Mouse (Mus musculus): ENCODE data around the gene Gng7. TPM values are rescaled to one million over a fixed set of nuclear protein-coding genes. Genes with fewer than 3 reads are reported as not detected.
A peak's percentile ranks its signal among the peaks of the same experiment; 100 is the strongest.

Gene Gng7
- polyA plus RNA-seq, 1 experiment from 2014 or later = 4.3 TPM

DNA sequence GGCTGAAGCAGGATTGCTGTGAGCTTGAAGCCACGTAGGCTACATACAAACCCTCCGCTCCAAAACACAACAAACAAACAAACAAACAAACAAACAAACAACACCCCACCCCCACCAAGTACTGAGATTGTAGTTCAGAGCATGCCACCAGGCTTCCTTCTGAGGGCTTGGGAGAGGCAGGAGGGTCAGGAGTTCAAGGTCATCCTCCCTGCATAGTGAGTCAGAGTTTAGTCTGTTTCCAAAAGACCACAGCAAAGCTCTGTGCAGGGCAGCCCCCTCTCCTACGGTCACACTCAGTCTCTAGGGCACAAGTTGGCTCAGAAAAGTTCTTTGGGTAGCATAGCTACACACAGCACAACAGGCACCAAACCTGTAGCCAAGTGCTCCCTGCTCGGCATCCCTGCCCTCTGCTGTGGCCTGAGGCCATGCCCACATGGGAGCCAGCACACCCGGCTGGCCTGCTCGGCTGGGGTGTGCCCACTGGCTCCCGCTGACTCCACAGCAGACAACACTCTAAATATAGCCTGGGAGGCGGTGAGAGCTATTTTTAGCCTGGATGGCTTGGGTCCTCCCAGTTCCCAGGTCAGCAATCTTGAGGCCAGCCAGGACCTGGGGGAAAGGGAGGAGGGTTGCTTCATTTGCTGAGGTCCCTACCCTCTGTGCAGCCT is 74.3 kb downstream of the Gng7 start:
- 46% methylated on average over 8 of the region's 8 CpGs for WGBS
- Histone ChIP-seq H3K9me3 (replicated peaks) (no peaks in the 10 kb centered on the region), H3K4me1 (peaks cover 65% of the 10 kb centered on the region), H3K4me3 (peak overlapping the region; percentile 49), H3K27me3 (ENCODE audit: low read depth, poor library complexity, severe bottlenecking) (peaks cover 38% of the 10 kb centered on the region), H3K27ac (peak overlapping the region; percentile 72), H3K36me3 (no peaks in the 10 kb centered on the region)
- no peak for DNase-seq (ENCODE audit: low spot score)

DNA sequence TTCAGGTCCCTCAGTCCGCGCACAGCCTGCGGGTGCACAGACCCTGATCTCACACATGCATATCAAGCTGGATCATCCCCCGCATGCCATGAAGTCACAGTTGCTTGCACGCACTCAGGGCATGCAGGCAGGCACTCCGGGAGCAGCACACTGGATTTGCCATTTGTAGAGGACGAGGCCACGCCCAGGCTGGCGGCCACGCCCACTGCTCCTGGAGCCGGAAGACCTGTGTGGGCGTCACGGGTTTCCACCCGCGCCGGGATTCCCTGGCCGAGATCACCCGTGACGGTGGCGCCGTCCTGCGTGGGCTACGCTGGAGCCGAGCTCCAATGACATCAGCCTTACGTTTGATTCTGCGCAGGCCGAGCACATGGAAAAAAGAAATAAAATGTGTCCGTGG is 75.1 kb downstream of the Gng7 start:
- peak overlapping the region; percentile 49 for H3K4me3 ChIP-seq
- peaks cover 45% of the 10 kb centered on the region for H3K27me3 ChIP-seq (ENCODE audit: low read depth, poor library complexity, severe bottlenecking)
- no peaks in the 10 kb centered on the region for H3K36me3 ChIP-seq
- H3K4me1 ChIP-seq = peaks cover 71% of the 10 kb centered on the region
- 8% methylated on average over 28 of the region's 28 CpGs for WGBS
- H3K27ac ChIP-seq = peak overlapping the region; percentile 72
- peak; percentile 83 for DNase-seq (ENCODE audit: low spot score)
- H3K9me3 ChIP-seq (replicated peaks) = no peaks in the 10 kb centered on the region

DNA sequence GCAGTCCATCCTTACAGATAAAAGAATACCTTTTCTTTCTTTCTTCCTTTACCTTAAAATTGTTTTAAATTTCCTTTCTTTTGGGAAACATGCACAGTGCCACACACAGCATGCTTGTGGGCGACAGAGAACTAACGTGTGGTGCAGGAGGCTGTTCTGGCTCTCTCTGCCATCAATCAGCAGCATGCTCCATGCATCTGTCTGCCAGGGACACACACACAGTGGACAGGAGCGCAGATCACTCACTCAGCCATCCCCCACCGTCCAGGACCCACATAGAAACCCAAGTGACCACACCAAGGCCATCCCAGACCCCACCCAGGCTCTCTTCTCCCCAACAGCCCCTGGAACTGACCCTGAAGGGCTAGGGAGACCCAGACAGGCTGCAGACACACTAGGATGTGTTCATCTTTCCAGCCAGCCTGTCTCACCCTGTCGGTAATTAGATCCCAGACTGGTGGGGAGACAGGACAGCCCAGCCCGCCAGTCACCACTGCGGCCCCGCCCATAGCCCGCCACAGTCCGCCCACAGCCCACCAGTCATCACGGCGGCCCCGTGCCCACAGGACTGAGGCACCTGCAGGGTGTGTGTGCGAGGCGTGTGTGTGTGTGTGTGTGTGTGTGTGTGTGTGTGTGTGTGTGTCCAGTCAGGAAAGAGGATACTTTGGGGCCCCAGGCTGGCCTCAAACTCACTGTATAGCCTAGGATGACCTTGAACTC is 75.8 kb downstream of the Gng7 start:
- Histone ChIP-seq H3K27me3 (ENCODE audit: low read depth, poor library complexity, severe bottlenecking) (peaks cover 52% of the 10 kb centered on the region), H3K4me3 (peak overlapping the region; percentile 49), H3K36me3 (no peaks in the 10 kb centered on the region), H3K9me3 (replicated peaks) (no peaks in the 10 kb centered on the region), H3K4me1 (peaks cover 78% of the 10 kb centered on the region), H3K27ac (peak overlapping the region; percentile 72)
- DNase-seq (ENCODE audit: low spot score) = peak; percentile 65
- WGBS = 13% methylated on average over 14 of the region's 15 CpGs

DNA sequence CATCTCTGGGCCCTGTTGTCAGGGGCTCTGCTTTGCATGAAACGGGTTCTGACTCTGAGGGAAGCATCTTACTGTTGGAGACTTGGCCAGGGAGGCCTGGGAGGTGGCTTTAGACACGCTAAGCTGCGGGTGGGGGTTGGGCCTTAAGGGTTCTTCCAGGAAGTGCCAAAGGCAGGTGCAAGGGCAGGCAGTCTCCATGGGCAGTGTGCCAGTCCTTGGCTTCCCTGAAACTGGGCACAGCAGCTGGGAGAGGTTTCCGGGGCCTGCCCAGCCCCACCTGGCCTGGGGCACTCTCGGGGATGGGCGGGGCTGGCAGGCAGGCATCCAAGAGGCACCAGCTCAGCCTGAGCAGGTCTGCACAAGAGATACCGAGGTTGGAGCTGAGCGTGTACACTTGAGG is 77.1 kb downstream of the Gng7 start:
- DNase-seq (ENCODE audit: low spot score) = no peak
- Histone ChIP-seq H3K36me3 (no peaks in the 10 kb centered on the region), H3K4me1 (peaks cover 85% of the 10 kb centered on the region), H3K27me3 (ENCODE audit: low read depth, poor library complexity, severe bottlenecking) (peaks cover 66% of the 10 kb centered on the region), H3K9me3 (replicated peaks) (no peaks in the 10 kb centered on the region), H3K4me3 (peak overlapping the region; percentile 6; the same call in 1 of the 2 replicates), H3K27ac (peak overlapping the region; percentile 92)
- 38% methylated on average over 8 of the region's 8 CpGs for WGBS

DNA sequence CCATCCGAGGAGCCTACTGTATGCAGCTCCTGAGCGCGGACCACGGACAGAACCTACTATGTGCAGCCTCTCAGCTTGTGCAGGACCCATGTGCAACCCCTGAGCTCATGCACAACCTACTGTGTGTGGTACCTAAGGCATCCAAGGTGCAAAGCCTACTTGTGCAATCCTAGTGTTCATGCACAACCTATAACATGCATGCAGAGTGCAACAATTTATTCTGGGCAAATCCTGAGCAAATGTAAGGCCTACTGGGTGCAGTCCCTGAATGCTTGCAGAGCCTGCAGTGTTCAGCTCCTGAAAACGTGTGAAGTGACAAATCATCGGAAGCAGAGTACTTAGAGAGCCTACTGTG is 78.0 kb downstream of the Gng7 start:
- Histone ChIP-seq H3K4me1 (peaks cover 94% of the 10 kb centered on the region), H3K36me3 (no peaks in the 10 kb centered on the region), H3K9me3 (replicated peaks) (no peaks in the 10 kb centered on the region), H3K27me3 (ENCODE audit: low read depth, poor library complexity, severe bottlenecking) (peaks cover 74% of the 10 kb centered on the region), H3K27ac (peak overlapping the region; percentile 92), H3K4me3 (peak overlapping the region; percentile 58)
- no peak for DNase-seq (ENCODE audit: low spot score)
- 19% methylated on average over 6 of the region's 6 CpGs for WGBS

DNA sequence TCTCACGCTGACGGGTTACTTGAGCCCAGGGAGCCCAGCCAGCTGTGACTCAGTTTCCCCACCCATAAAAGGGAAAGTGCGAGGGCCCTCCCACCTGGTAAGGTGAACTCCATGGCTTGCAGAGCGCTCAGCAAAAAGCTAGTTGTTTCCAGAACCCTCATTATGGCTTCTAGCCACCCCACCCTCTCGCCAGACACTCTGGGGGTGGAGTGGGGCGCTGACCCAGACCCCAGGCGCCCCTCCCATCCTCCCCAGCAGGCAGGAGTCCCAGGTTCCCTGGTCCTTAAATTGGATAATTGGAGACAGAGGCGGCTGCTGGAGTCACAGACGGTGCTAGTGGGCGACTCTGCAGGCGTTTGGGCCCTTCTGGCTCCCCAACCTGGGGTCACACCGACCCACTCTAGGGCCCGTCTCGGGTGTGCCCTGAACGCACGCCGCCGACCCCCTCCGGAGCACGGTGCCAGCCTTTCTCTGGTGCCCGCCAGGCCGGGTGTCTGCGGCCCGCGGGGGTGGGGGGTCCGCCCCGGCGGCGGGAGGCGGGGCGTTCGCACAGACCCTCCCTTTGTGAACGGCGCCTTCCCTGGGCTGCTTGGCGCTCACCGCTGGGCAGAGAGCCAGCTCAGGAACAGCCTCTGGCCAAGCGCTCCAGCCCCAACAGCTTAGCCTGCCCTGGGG is 78.5 kb downstream of the Gng7 start:
- H3K36me3 ChIP-seq = no peaks in the 10 kb centered on the region
- peaks cover 97% of the 10 kb centered on the region for H3K4me1 ChIP-seq
- peak overlapping the region; percentile 58 for H3K4me3 ChIP-seq

DNA sequence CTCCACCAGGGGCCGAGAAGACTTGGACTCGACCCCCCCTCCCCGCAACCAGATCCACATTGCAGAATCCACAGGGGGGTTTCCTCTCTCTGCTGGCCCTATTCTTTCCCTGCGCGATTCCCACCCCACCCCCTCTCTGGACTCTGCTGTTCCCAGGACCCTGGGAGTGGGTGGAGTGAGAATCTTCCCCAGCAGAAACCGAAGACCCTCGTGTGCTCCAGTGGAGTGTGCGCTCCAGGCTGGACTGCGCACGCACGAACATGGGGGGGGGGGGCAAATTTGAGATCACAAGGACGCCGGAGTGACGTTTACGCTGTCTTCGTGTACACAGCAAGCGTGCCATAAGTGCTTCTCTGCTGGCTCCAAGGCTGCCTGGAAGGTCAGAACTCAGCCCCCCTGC is 79.0 kb downstream of the Gng7 start:
- H3K27ac ChIP-seq = peak overlapping the region; percentile 92
- peak; percentile 45 for DNase-seq (ENCODE audit: low spot score)

More for the DNA sequence above, 78.5 kb downstream of the Gng7 start:
- peaks cover 79% of the 10 kb centered on the region for H3K27me3 ChIP-seq (ENCODE audit: low read depth, poor library complexity, severe bottlenecking)
- 2% methylated on average over 37 of the region's 37 CpGs for WGBS
- DNase-seq (ENCODE audit: low spot score) = peak; percentile 79
- no peaks in the 10 kb centered on the region for H3K9me3 ChIP-seq (replicated peaks)
- peak overlapping the region; percentile 92 for H3K27ac ChIP-seq

DNA sequence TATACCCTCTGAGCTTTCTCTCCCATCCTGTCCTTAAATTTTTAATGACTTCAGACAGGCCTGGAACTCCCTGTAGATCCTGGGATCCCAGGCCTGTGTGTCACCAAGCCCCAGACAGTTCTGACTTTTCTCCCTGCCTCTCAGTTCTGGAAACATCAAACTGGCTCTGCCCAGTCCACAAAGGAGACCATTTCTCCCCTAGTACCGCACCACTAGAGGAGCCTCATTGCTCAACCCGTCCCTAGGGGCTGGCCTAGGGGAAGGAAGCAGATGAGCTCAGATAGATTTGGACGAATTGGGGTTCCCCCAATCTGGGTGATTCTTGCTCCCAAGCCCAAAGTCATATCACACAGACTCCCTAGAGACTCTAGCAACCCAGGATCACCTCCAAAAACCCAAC is 79.5 kb downstream of the Gng7 start:
- no peaks in the 10 kb centered on the region for H3K9me3 ChIP-seq (replicated peaks)
- H3K36me3 ChIP-seq = no peaks in the 10 kb centered on the region
- H3K4me1 ChIP-seq = peaks cover 97% of the 10 kb centered on the region
- peak overlapping the region; percentile 92 for H3K27ac ChIP-seq
- peaks cover 90% of the 10 kb centered on the region for H3K27me3 ChIP-seq (ENCODE audit: low read depth, poor library complexity, severe bottlenecking)
- DNase-seq (ENCODE audit: low spot score) = no peak
- H3K4me3 ChIP-seq = peak overlapping the region; percentile 58
- 9% methylated on average over 3 of the region's 3 CpGs for WGBS

More for the DNA sequence above, 79.0 kb downstream of the Gng7 start:
- Histone ChIP-seq H3K36me3 (no peaks in the 10 kb centered on the region), H3K9me3 (replicated peaks) (no peaks in the 10 kb centered on the region), H3K4me3 (peak overlapping the region; percentile 58), H3K4me1 (peaks cover 97% of the 10 kb centered on the region), H3K27me3 (ENCODE audit: low read depth, poor library complexity, severe bottlenecking) (peaks cover 85% of the 10 kb centered on the region)
- 9% methylated on average over 17 of the region's 17 CpGs for WGBS

DNA sequence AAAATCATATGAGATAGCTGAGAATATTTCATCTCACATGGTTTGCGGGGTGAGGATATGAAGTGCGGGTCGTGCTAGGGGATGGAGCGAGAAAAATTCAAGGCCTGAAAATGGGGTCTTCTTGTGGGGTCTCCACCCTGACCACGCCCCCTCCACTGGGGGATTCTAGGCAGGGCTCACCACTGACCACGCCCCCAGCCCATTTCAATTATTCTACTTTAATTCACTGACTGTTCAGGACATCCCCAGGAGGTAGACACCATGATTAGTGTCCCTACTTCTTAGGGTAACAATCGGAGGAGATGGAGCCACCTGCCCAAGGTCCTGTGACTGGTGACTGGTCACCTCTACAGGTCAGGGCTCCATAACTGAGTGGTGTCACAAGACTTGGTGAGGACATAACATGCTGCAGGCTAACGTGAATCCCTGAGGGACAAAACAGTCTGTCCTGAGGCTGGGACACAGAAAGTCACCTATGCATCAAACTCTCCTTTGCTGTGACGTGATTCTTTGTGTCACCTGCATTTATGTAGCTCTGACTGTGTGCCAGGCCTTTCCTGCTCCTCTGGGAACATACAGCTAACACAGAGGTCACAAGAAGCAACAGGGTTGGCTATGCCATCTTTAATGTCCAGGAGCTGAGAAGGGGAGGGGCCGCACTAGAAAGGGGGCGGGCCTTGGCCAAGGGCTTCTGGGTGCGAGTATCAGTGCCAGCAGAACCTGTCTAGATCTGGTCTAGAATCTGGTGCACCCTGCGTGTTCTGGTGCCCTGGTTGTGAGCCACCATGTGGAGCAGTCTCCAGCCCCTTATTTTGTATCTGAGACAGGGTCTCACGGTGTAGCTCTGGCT is 80.4 kb downstream of the Gng7 start:
- Histone ChIP-seq H3K27me3 (ENCODE audit: low read depth, poor library complexity, severe bottlenecking) (peaks cover 92% of the 10 kb centered on the region), H3K9me3 (replicated peaks) (no peaks in the 10 kb centered on the region), H3K4me1 (peaks cover 94% of the 10 kb centered on the region), H3K36me3 (no peaks in the 10 kb centered on the region), H3K27ac (no peak overlapping the region), H3K4me3 (peak overlapping the region; percentile 36; the same call in 1 of the 2 replicates)
- 44% methylated on average over 14 of the region's 14 CpGs for WGBS
- no peak for DNase-seq (ENCODE audit: low spot score)

DNA sequence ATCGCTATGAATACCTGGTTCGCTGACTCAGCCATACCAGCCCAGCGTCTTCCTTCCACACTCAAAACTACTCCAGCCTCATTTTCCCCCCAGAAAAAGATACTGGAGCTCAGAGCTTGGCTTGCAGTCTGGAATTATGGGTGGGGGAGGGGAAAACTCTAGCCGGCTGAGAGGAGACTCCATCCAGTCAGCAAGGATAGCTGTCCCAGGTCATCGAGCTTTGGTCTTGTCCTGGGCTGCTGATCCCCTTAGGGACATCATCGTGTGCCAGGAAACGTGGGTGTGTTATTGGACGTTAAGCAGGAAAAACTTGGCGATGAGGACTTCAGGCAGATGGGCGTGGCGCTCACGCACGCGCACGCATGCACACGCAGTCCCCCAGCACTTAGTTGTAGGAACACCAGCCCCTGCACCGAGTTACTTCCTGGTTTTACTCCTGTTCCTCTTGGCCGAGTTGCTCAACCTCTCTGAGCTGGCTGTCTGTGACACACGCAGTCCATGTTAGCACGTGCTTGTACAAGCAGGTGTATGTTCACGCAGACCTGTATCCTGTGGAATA is 81.2 kb downstream of the Gng7 start:
- 0 out of 2 replicates have a peak overlapping the region, but pooled peaks have one; percentile 21 for H3K27ac ChIP-seq
- H3K36me3 ChIP-seq = no peaks in the 10 kb centered on the region
- peak overlapping the region; percentile 36 for H3K4me3 ChIP-seq
- no peak for DNase-seq (ENCODE audit: low spot score)
- WGBS = 3% methylated on average over 21 of the region's 21 CpGs
- no peaks in the 10 kb centered on the region for H3K9me3 ChIP-seq (replicated peaks)
- peaks cover 85% of the 10 kb centered on the region for H3K27me3 ChIP-seq (ENCODE audit: low read depth, poor library complexity, severe bottlenecking)
- H3K4me1 ChIP-seq = peaks cover 94% of the 10 kb centered on the region

DNA sequence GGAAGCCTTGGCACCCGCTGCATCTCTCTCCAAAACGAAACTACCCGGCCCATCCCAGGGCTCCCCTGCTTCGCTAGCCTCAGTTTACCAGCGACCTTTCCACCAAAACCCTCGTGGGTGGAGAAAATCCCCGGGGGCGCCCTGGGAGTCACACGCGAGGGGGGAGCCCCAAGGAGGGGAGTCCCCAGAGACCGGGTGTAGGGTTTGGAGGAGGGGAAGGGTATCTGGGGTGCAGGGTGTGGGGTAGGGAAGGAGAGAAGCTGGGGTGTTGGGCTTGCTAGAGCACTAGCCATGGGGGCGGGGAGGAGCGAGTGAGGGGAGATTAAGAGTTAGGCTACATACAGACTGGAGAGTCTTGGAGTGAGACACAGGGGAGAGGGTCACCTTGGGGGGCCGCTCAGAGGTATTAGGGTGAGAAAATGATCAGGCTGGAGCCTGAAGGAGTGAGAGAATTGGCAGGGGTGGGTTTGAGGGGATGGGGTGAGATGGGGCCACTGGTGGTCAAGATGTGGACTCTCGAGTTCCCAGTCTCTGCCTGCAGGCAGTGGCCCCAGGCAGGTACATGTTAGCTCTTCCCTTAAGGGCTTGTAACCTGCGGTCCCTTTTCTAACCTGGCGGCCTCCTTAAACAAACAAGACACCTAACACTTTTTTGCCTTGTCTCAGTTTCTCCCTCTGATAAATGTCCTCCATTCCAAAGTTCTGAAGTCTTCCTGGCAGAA is 81.9 kb downstream of the Gng7 start:
- Histone ChIP-seq H3K27ac (peak overlapping the region; percentile 62), H3K9me3 (replicated peaks) (no peaks in the 10 kb centered on the region), H3K36me3 (no peaks in the 10 kb centered on the region), H3K4me1 (peaks cover 88% of the 10 kb centered on the region), H3K27me3 (ENCODE audit: low read depth, poor library complexity, severe bottlenecking) (peaks cover 78% of the 10 kb centered on the region), H3K4me3 (peak overlapping the region; percentile 62)
- DNase-seq (ENCODE audit: low spot score) = peak; percentile 47
- 2% methylated on average over 17 of the region's 17 CpGs for WGBS
